Mouse (Mus musculus) CH12.LX (cell line): ENCODE results near the gene Mrnip. TPM values are rescaled to one million over a fixed set of nuclear protein-coding genes. Genes with fewer than 3 reads are reported as not detected.

Experiments used
- DNase-seq: peaks from one replicate; pipeline ENCODE4 v3.0.0-alpha.2; 2013; ENCODE audit errors: extremely low read depth
- H3K27ac ChIP-seq: 2 replicates; pipeline ENCODE4 v1.5.1; 2012; ENCODE audit warnings: low read depth, mild to moderate bottlenecking, control low read depth, moderate library complexity; ENCODE audit not compliant: insufficient read depth
- H3K27me3 ChIP-seq: replicated peaks from 2 replicates; pipeline ENCODE3; 2012; ENCODE audit warnings: inconsistent platforms
- H3K36me3 ChIP-seq, 2 experiments: replicated peaks in 1 of 2; 2 replicates each; pipeline versions ENCODE3 to v1.6.1; 2012; ENCODE audit warnings: inconsistent platforms in 1 of 2, low read length in 1 of 2, mild to moderate bottlenecking in 1 of 2, mixed read lengths in 1 of 2, moderate library complexity in 1 of 2; ENCODE audit not compliant: control insufficient read depth in 1 of 2, insufficient read depth in 1 of 2
- H3K4me1 ChIP-seq, 2 experiments: 2 replicates each; pipeline ENCODE4 v1.6.1; 2012; ENCODE audit warnings: inconsistent platforms in 1 of 2, moderate library complexity in 1 of 2; ENCODE audit not compliant: insufficient read depth in 2 of 2, control insufficient read depth in 1 of 2
- H3K4me2 ChIP-seq: 2 replicates; pipeline ENCODE4 v1.6.1; 2012; ENCODE audit warnings: low read depth, mild to moderate bottlenecking, control low read depth; ENCODE audit not compliant: poor library complexity, insufficient read depth, severe bottlenecking
- H3K4me3 ChIP-seq, 3 experiments: fragments of 150-350 bp in 1 of 3; sonication (generic) in 1 of 3; replicated peaks in 1 of 3; 2 replicates each; pipeline versions ENCODE3 to v1.5.1; 2011 to 2012; ENCODE audit warnings: low read depth in 2 of 3, low read length in 2 of 3, mild to moderate bottlenecking in 2 of 3, moderate library complexity in 2 of 3, control low read depth in 1 of 3, improper control_type of control experiment in 1 of 3, inconsistent platforms in 1 of 3, mixed read lengths in 1 of 3; ENCODE audit not compliant: poor library complexity in 1 of 3
- H3K79me2 ChIP-seq: replicated peaks from 2 replicates; pipeline ENCODE4 v1.6.1; 2012; ENCODE audit warnings: mild to moderate bottlenecking, moderate library complexity; ENCODE audit not compliant: control insufficient read depth, poor library complexity, insufficient read depth, severe bottlenecking; ENCODE audit errors: extremely low read depth
- H3K9ac ChIP-seq: 2 replicates; pipeline ENCODE4 v1.6.1; 2012; ENCODE audit warnings: low read depth, mild to moderate bottlenecking, control low read depth, moderate library complexity; ENCODE audit not compliant: insufficient read depth
- H3K9me3 ChIP-seq: replicated peaks from 2 replicates; pipeline ENCODE3; 2012; ENCODE audit warnings: low read length, inconsistent platforms, mixed read lengths
- BHLHE40 ChIP-seq: IDR thresholded peaks from 2 replicates; pipeline ENCODE4 v1.6.1; 2011; ENCODE audit warnings: mild to moderate bottlenecking, low read depth, low read length, improper control_type of control experiment
- CTCF ChIP-seq, 2 experiments: IDR thresholded peaks in 1 of 2; conservative IDR thresholded peaks in 1 of 2; 2 replicates each; pipeline ENCODE4 v1.5.1; 2011 to 2012; ENCODE audit warnings: low read depth in 2 of 2, low read length in 2 of 2, improper control_type of control experiment in 1 of 2, inconsistent platforms in 1 of 2, mild to moderate bottlenecking in 1 of 2, moderate library complexity in 1 of 2
- E2F4 ChIP-seq: IDR thresholded peaks from 2 replicates; pipeline ENCODE4 v1.6.1; 2011; ENCODE audit warnings: low read depth, low read length, improper control_type of control experiment; ENCODE audit not compliant: insufficient replicate concordance
- ELF1 ChIP-seq: IDR thresholded peaks from 2 replicates; pipeline ENCODE4 v1.6.1; 2014; ENCODE audit warnings: low read depth, mild to moderate bottlenecking, inconsistent platforms, low read length, improper control_type of control experiment
- EP300 ChIP-seq: IDR thresholded peaks from 2 replicates; pipeline ENCODE4 v1.6.1; 2011; ENCODE audit warnings: low read length, improper control_type of control experiment
- ETS1 ChIP-seq: conservative IDR thresholded peaks from 2 replicates; pipeline ENCODE4 v1.6.1; 2012; ENCODE audit warnings: low read depth, mild to moderate bottlenecking, inconsistent platforms, low read length, improper control_type of control experiment, moderate library complexity
- GABPA ChIP-seq: IDR thresholded peaks from 2 replicates; pipeline ENCODE4 v1.6.1; 2012; ENCODE audit warnings: low read depth, low read length, improper control_type of control experiment, inconsistent platforms; ENCODE audit not compliant: insufficient replicate concordance
- IRF4 ChIP-seq: IDR thresholded peaks from 2 replicates; pipeline ENCODE4 v1.6.1; 2014; ENCODE audit warnings: low read depth, mild to moderate bottlenecking, inconsistent platforms, low read length, improper control_type of control experiment
- JUND ChIP-seq: conservative IDR thresholded peaks from 2 replicates; pipeline ENCODE4 v1.6.1; 2011; ENCODE audit warnings: low read depth, low read length, improper control_type of control experiment
- KAT2A ChIP-seq: IDR thresholded peaks from 2 replicates; pipeline ENCODE4 v1.6.1; 2012; ENCODE audit warnings: low read length, improper control_type of control experiment, inconsistent platforms; ENCODE audit not compliant: insufficient replicate concordance
- MXI1 ChIP-seq: IDR thresholded peaks from 2 replicates; pipeline ENCODE4 v1.6.1; 2011; ENCODE audit warnings: mild to moderate bottlenecking, low read depth, low read length, improper control_type of control experiment
- MYC ChIP-seq: IDR thresholded peaks from 2 replicates; pipeline ENCODE4 v1.6.1; 2011; ENCODE audit warnings: low read depth, mild to moderate bottlenecking, improper control_type of control experiment, low read length
- NELFE ChIP-seq: IDR thresholded peaks from 2 replicates; pipeline ENCODE4 v1.6.1; 2011; ENCODE audit warnings: low read depth, low read length, improper control_type of control experiment
- POLR2A ChIP-seq: IDR thresholded peaks from 2 replicates; pipeline ENCODE4 v1.6.1; 2011; ENCODE audit warnings: low read depth, mild to moderate bottlenecking, improper control_type of control experiment, low read length
- RCOR1 ChIP-seq: conservative IDR thresholded peaks from 2 replicates; pipeline ENCODE4 v1.6.1; 2012; ENCODE audit warnings: low read depth, mild to moderate bottlenecking, inconsistent platforms, low read length, improper control_type of control experiment
- SIN3A ChIP-seq: IDR thresholded peaks from 2 replicates; pipeline ENCODE4 v1.6.1; 2012; ENCODE audit warnings: low read length, improper control_type of control experiment, inconsistent platforms
- TCF12 ChIP-seq: IDR thresholded peaks from 2 replicates; pipeline ENCODE4 v1.6.1; 2014; ENCODE audit warnings: low read depth, mild to moderate bottlenecking, inconsistent platforms, low read length, improper control_type of control experiment
- UBTF ChIP-seq: IDR thresholded peaks from 2 replicates; pipeline ENCODE4 v1.6.1; 2012; ENCODE audit warnings: low read depth, mild to moderate bottlenecking, inconsistent platforms, low read length, improper control_type of control experiment, moderate library complexity
- USF2 ChIP-seq: conservative IDR thresholded peaks from 2 replicates; pipeline ENCODE4 v1.6.1; 2011; ENCODE audit warnings: low read depth, low read length, improper control_type of control experiment
- ZC3H11A ChIP-seq: IDR thresholded peaks from 2 replicates; pipeline ENCODE4 v1.6.1; 2012; ENCODE audit warnings: low read depth, mild to moderate bottlenecking, inconsistent platforms, low read length, improper control_type of control experiment
- ZKSCAN1 ChIP-seq: IDR thresholded peaks from 2 replicates; pipeline ENCODE4 v1.6.1; 2012; ENCODE audit warnings: low read depth, inconsistent platforms, low read length, improper control_type of control experiment, borderline replicate concordance
- ZMIZ1 ChIP-seq: IDR thresholded peaks from 2 replicates; pipeline ENCODE4 v1.6.1; 2012; ENCODE audit warnings: low read depth, mild to moderate bottlenecking, inconsistent platforms, low read length, improper control_type of control experiment
- dilution Hi-C: fragments of 300-500 bp; cut with MboI; formaldehyde crosslinking; loops from 2 replicates; pipeline ENCODE4 v1.14.3; 2020; ENCODE audit warnings: low sequenced_read_pairs; ENCODE audit not compliant: extremely low pct_unique_long_range_greater_than_20kb, extremely low pct_ligation_motif_present
- in situ Hi-C: fragments of 300-500 bp; cut with MboI; formaldehyde crosslinking; loops from 3 replicates; pipeline ENCODE4 v1.14.3; 2019; ENCODE audit warnings: low sequenced_read_pairs, low pct_ligation_motif_present, low pct_unique_long_range_greater_than_20kb, mixed read lengths
- polyA plus RNA-seq: library from polyadenylated mRNA; unstranded; fragments of >175 nt; gene quantifications from 2 replicates; pipeline ENCODE4 v1.2.1, GENCODE M21; 2012; ENCODE audit warnings: low read depth; ENCODE audit not compliant: insufficient read length
- total RNA-seq, 2 experiments: library from RNA; depleted of rRNA; stranded (reverse); fragments of 300-350 nt in 1 of 2; fragments of >200 nt in 1 of 2; gene quantifications; 2 replicates each; pipeline ENCODE4 v1.2.3; 2012 to 2014

Mrnip gene
- total and polyA plus RNA-seq, 3 experiments = 22.5 to 36.7 (median 29.7) TPM

- Histone ChIP-seq H3K4me3 (peak overlapping the region; percentile 56 to 70 (median 64)), H3K9me3 (no peaks in the 10 kb centered on the region), H3K27me3 (no peaks in the 10 kb centered on the region), H3K9ac (peak overlapping the region; percentile 2; the same call in 1 of the 2 replicates), H3K36me3 (peaks cover 29 to 40% of the 10 kb centered on the region in 2 experiments), H3K4me1 (peaks cover 14 to 28% of the 10 kb centered on the region in 2 experiments), H3K27ac (no peak overlapping the region), H3K79me2 (no peaks in the 10 kb centered on the region), H3K4me2 (peak overlapping the region; percentile 67)
- DNase-seq = peak; percentile 63
- dilution Hi-C loops (no loop called here), in situ Hi-C loops (no loop called here)
- no peak for TF ChIP-seq JUND
- no peak; the same call in 1 of the 2 replicates for TF ChIP-seq SIN3A
- no peak for TF ChIP-seq E2F4
- no peak for TF ChIP-seq NELFE
- TF ChIP-seq ETS1 = no peak
- TF ChIP-seq TCF12 = peak; percentile 7; the same call in 1 of the 2 replicates
- no peak for TF ChIP-seq ZMIZ1
- TF ChIP-seq EP300 = no peak
- peak; percentile 83 for TF ChIP-seq ELF1
- TF ChIP-seq BHLHE40 = 0 out of 2 replicates have a peak, but pooled peaks have one; percentile 8
- TF ChIP-seq IRF4 = peak; percentile 9
- no peak for TF ChIP-seq CTCF (conservative IDR thresholded peaks at IDR 0.05 in 1 of 2, IDR thresholded peaks at IDR 0.05 in 1 of 2; ENCODE audit: low read depth in 2 of 2, low read length in 2 of 2)
- TF ChIP-seq UBTF = 0 out of 2 replicates have a peak, but pooled peaks have one; percentile 11
- 0 out of 2 replicates have a peak, but pooled peaks have one; percentile 14 for TF ChIP-seq MXI1
- TF ChIP-seq MYC = no peak
- TF ChIP-seq RCOR1 = no peak
- TF ChIP-seq USF2 = no peak
- TF ChIP-seq POLR2A = peak; percentile 31; the same call in 1 of the 2 replicates
Measured at GRCm38 (mm10) chr11:50236937-50237835, 62.9 kb downstream of the Mrnip start.

DNA sequence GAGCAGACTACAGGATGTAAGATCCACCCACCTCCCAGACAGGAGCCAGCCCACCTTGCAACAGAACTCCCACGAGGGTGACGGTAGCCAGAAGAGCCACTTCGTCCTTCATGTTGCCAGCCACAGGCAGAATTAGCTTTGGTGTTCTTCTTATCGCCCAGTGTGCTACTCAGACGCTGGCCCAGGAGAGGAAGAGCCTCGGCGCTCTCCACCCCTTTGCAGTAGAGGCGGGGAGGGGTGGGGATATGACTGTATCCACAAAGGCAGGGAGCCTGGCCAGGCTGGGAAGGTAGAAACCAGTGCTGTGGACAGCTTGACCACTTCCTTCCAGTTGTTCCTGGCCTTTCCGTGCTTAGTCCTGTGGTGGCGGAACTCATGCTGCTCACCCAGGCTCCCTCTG, 64.1 kb downstream of the Mrnip start, which contains the start of gene Ltc4s:
Gene Ltc4s, minus strand, starts transcription at position 293 of the 400 bp plus-strand sequence.
- H3K36me3 ChIP-seq = peaks cover 18 to 29% of the 10 kb centered on the region in 2 experiments
- H3K4me1 ChIP-seq = peaks cover 14 to 28% of the 10 kb centered on the region in 2 experiments
- H3K9me3 ChIP-seq = no peaks in the 10 kb centered on the region
- TF ChIP-seq ZKSCAN1 (no peak), KAT2A (no peak), ZC3H11A (no peak), ELF1 (no peak), GABPA (no peak), IRF4 (no peak), USF2 (no peak)
- H3K4me2 ChIP-seq = peak within 1 kb of the TSS; percentile 67
- no peaks in the 10 kb centered on the region for H3K27me3 ChIP-seq
- no peak within 1 kb of the TSS for H3K27ac ChIP-seq
- H3K4me3 ChIP-seq = peak within 1 kb of the TSS in 2 of 3 experiments; percentile 56 to 64
- in situ Hi-C loops (no loop called here), dilution Hi-C loops (no loop called here)
- H3K9ac ChIP-seq = no peak within 1 kb of the TSS
- no peaks in the 10 kb centered on the region for H3K79me2 ChIP-seq
- no peak for DNase-seq
